Comparison of ENCODE assay signal across 23 mouse cellular contexts in the genomic region with DNA sequence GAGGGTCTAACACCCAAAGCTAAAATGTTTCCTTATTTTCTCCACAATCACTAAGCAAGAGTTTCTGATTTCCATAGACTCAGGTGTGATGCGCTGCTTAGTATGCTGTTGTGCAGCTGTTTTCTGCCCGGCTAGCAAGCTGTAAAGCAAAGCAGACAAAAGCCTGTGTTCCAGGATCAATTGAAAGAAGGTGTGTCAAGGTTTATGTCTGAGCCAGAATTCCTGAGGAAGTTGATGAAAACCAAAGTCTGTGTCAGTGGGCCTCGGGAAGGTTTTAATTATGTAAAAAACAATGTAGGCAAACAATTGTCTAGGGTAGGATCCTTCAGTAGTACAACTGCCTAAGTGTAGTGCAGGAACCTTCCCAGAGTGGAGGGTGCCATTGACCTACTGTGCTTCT.
DNase-seq lines count a peak whose midpoint lies in the region; ATAC-seq lines count a peak whose summit lies in the region.
"Had no signal": no experiment of that assay in that cellular context is flagged by ENCODE, and none has a peak within 500 bp of the region (broad histone marks: within the 10 kb centered on the region; RNA-seq: fewer than 3 reads in every experiment).

No protein-coding gene starts in this region.

- ATAC-seq in midbrain, embryonic 12.5 days (ENCODE audit: low FRiP score, low read depth): no peak
- no peak for ATAC-seq in midbrain, embryonic 11.5 days (ENCODE audit: low FRiP score)
- no peak for ATAC-seq in embryonic facial prominence, embryonic 12.5 days (ENCODE audit: insufficient number of reproducible peaks, insufficient read depth, low FRiP score, low TSS enrichment)
- ATAC-seq: CD4-positive, CD25-positive, alpha-beta regulatory T cell, adult 4 months; intestine, embryonic 16.5 days had no signal

- DNase-seq in embryo, embryonic 10 days (ENCODE audit: low spot score): peak; percentile 10
- no peak for DNase-seq in embryo, embryonic 9.5 days (ENCODE audit: extremely low spot score)
- no peak for DNase-seq in midbrain, embryonic 11.5 days (ENCODE audit: low spot score, missing footprints)
- DNase-seq in hindlimb bud, embryonic 11.5 days (ENCODE audit: extremely low spot score, low read depth, low spot score): peak; percentile 24
- DNase-seq in urinary bladder, postnatal 10 days (ENCODE audit: low spot score): no peak
- no peak for DNase-seq in right cerebral cortex, postnatal 14 days
- DNase-seq: adrenal gland, adult 8-10 months; cerebellum, postnatal 36 days; heart, adult 11 months; heart, postnatal 36 days; left cerebral cortex, postnatal 4 days; lung, postnatal 14 days; thymus, postnatal 14 days had no signal

- no peaks in the 10 kb centered on the region for H3K27me3 ChIP-seq in midbrain, embryonic 12.5 days
- no peaks in the 10 kb centered on the region for H3K27me3 ChIP-seq in midbrain, embryonic 11.5 days (ENCODE audit: control insufficient read depth, insufficient read depth, low read length)
- H3K27me3 ChIP-seq in embryonic facial prominence, embryonic 12.5 days: no peaks in the 10 kb centered on the region
- H3K27me3 ChIP-seq: heart, embryonic 13.5 days; liver, embryonic 15.5 days; megakaryocyte, embryonic 14.5 days had no signal

- 72% methylated on average over 3 of the region's 3 CpGs for WGBS in midbrain, embryonic 12.5 days
- 76% methylated on average over 3 of the region's 3 CpGs for WGBS in midbrain, embryonic 11.5 days
- WGBS in embryonic facial prominence, embryonic 12.5 days: 33% methylated on average over 3 of the region's 3 CpGs

- H3K27ac ChIP-seq in midbrain, embryonic 12.5 days (replicated peaks): peak overlapping the region; percentile 72
- no peak overlapping the region for H3K27ac ChIP-seq in midbrain, embryonic 11.5 days (ENCODE audit: low read depth, low read length)
- peak overlapping the region; percentile 50; the same call in 1 of the 2 replicates for H3K27ac ChIP-seq in embryonic facial prominence, embryonic 12.5 days
- H3K27ac ChIP-seq: heart, embryonic 13.5 days; kidney, postnatal 0 days; layer of hippocampus, adult 2 months; liver, embryonic 15.5 days had no signal

- H3K4me2 ChIP-seq in midbrain, embryonic 12.5 days (replicated peaks): no peak overlapping the region
- H3K4me2 ChIP-seq in midbrain, embryonic 11.5 days: no peak overlapping the region
- no peak overlapping the region for H3K4me2 ChIP-seq in embryonic facial prominence, embryonic 12.5 days (replicated peaks)
- H3K4me2 ChIP-seq: heart, embryonic 13.5 days; liver, embryonic 15.5 days had no signal

- H3K36me3 ChIP-seq in midbrain, embryonic 12.5 days: no peaks in the 10 kb centered on the region
- no peaks in the 10 kb centered on the region for H3K36me3 ChIP-seq in midbrain, embryonic 11.5 days (ENCODE audit: control insufficient read depth, insufficient read depth, low read length)
- H3K36me3 ChIP-seq in embryonic facial prominence, embryonic 12.5 days: no peaks in the 10 kb centered on the region
- H3K36me3 ChIP-seq: heart, embryonic 13.5 days; liver, embryonic 15.5 days had no signal

- H3K9me3 ChIP-seq in midbrain, embryonic 12.5 days: no peaks in the 10 kb centered on the region
- no peaks in the 10 kb centered on the region for H3K9me3 ChIP-seq in midbrain, embryonic 11.5 days (ENCODE audit: control insufficient read depth, low read length)
- H3K9me3 ChIP-seq in embryonic facial prominence, embryonic 12.5 days: no peaks in the 10 kb centered on the region
- H3K9me3 ChIP-seq: heart, embryonic 13.5 days; liver, embryonic 15.5 days had no signal

- no peak overlapping the region for H3K9ac ChIP-seq in midbrain, embryonic 12.5 days (replicated peaks)
- H3K9ac ChIP-seq in midbrain, embryonic 11.5 days (ENCODE audit: low read length): no peak overlapping the region
- no peak overlapping the region for H3K9ac ChIP-seq in embryonic facial prominence, embryonic 12.5 days
- H3K9ac ChIP-seq: heart, embryonic 13.5 days; liver, embryonic 15.5 days had no signal

- no peak overlapping the region for H3K4me3 ChIP-seq in midbrain, embryonic 12.5 days
- H3K4me3 ChIP-seq in midbrain, embryonic 11.5 days (ENCODE audit: low read depth, low read length): no peak overlapping the region
- H3K4me3 ChIP-seq in embryonic facial prominence, embryonic 12.5 days: no peak overlapping the region
- H3K4me3 ChIP-seq: erythroblast, embryonic 14.5 days; heart, embryonic 13.5 days; layer of hippocampus, adult 2 months; liver, embryonic 15.5 days; megakaryocyte, embryonic 14.5 days had no signal

- peaks cover 20% of the 10 kb centered on the region for H3K4me1 ChIP-seq in midbrain, embryonic 12.5 days
- H3K4me1 ChIP-seq in midbrain, embryonic 11.5 days (ENCODE audit: control insufficient read depth, insufficient read depth, low read length): peaks cover 2% of the 10 kb centered on the region
- peaks cover 29% of the 10 kb centered on the region for H3K4me1 ChIP-seq in embryonic facial prominence, embryonic 12.5 days
- H3K4me1 ChIP-seq: liver, embryonic 15.5 days; megakaryocyte, embryonic 14.5 days had no signal

Comparison
In these comparisons a context has a peak if more than half of its experiments do, and no peak if none do; other contexts are left out.
1. DNase-seq: peak in embryo, embryonic 10 days (single experiment) and hindlimb bud, embryonic 11.5 days (single experiment); none in embryo, embryonic 9.5 days (single experiment), midbrain, embryonic 11.5 days (single experiment), urinary bladder, postnatal 10 days (single experiment) and right cerebral cortex, postnatal 14 days (single experiment).